Mouse (Mus musculus): ENCODE results near the gene Mthfsd. TPM values are rescaled to one million over a fixed set of nuclear protein-coding genes. Genes with fewer than 3 reads are reported as not detected.

Gene Mthfsd
- total RNA-seq, 2 experiments from 2014 or later, result 40.0 to 46.5 TPM

DNA sequence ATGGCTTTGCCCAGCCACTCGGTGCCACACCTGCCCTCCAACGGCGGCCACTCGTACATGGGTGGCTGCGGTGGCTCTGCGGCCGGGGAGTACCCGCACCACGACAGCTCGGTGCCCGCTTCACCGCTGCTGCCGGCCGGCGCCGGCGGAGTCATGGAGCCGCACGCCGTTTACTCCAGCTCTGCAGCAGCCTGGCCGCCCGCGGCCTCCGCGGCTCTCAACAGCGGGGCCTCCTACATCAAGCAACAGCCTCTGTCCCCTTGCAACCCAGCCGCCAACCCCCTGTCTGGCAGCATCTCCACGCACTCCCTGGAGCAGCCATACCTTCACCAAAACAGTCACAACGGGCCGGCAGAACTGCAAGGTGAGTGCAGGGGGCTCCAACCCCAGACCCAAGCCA lies 23.2 kb downstream of the Mthfsd start:
- no peak for TF ChIP-seq CTCF (IDR thresholded peaks at IDR 0.05)
- Histone ChIP-seq H3K4me3 (peak overlapping the region; percentile 48), H3K27ac (no peak overlapping the region)
- DNase-seq (ENCODE audit: extremely low spot score in 1 of 2, low spot score in 2 of 2), result no peak
- intact Hi-C loops (cut with DNase I), result loop anchor here (5.0 kb wide), 1 partner anchor 188 kb away; no protein-coding TSS in a partner anchor

GRCm38 (mm10) chr8:121084210-121084951 lies 23.8 kb downstream of the Mthfsd start, which contains the start of gene Foxf1:
Gene Foxf1 (plus strand): TSS chr8:121084386.
- H3K4me3 ChIP-seq, result peak within 1 kb of the TSS; percentile 48
- DNase-seq (ENCODE audit: extremely low spot score in 1 of 2, low spot score in 2 of 2), result no peak
- peak within 1 kb of the TSS; percentile 15; the same call in 1 of the 2 replicates for H3K27ac ChIP-seq
- no peak for TF ChIP-seq CTCF (IDR thresholded peaks at IDR 0.05)
- intact Hi-C loops (cut with DNase I), result no loop called here

DNA sequence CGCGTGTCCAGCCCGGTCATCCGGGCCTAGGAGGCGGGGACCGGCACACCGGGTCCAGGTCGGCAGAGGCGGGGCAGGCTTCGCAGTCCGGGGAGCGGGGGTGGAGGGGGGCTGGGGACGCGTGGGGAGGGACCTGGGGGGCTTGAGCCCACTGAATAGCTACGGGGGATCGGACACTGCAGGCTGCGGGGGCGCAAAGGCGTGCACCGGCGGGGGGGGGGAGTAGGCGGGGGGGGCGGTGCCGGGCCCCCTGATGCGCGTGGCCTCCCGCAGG lies 24.3 kb downstream of the Mthfsd start:
- Histone ChIP-seq H3K4me3 (peak overlapping the region; percentile 48), H3K27ac (no peak overlapping the region)
- TF ChIP-seq CTCF (IDR thresholded peaks at IDR 0.05), result no peak
- DNase-seq (ENCODE audit: extremely low spot score in 1 of 2, low spot score in 2 of 2), result no peak
- intact Hi-C loops (cut with DNase I), result no loop called here

DNA sequence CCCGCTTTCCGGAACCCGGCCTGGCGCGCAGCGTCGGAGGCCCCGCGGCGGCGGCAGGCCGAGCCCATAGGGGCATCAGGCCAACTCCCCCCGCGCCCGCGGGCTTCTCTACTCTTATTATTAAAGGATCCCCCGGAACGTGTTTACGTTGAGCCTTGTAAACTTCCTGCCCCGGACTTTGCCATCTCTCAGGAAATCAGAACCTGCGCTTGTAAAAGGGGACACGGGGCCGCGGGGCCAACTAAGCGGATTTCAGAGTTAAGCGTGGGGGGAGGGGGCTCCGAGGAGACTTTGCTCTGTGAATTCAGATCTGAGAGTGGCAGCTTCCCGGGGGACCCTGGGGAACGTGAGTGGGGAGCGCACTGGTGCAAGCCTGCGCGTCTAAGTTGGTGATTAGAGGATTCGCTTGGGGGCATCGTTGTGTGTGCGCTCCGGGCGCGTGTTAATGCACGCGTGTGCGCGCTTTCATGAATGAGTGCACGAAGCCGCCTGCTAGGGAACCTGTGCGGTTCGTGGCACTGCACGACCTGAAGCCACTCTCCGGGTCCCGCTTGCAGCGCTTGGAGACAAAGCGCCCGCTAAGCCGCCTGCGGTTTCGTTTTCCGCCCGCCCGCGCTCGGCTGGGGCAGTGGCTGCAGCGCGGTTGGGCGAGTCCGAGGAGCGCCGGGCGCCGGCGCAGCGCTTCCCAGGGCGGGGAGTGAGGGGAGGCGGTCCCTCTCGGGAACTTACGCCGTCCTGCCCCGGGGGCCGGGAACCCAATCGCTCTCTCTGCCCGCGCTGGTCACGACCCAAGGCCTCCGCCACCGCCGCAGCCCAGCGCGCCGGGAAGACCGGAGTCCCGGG lies 24.9 kb downstream of the Mthfsd start:
- H3K27ac ChIP-seq, result peak overlapping the region; percentile 15; the same call in 1 of the 2 replicates
- TF ChIP-seq CTCF (IDR thresholded peaks at IDR 0.05), result no peak
- intact Hi-C loops (cut with DNase I), result no loop called here
- DNase-seq (ENCODE audit: extremely low spot score in 1 of 2, low spot score in 2 of 2), result no peak
- H3K4me3 ChIP-seq, result peak overlapping the region; percentile 48

GRCm38 (mm10) chr8:121082218-121083092 lies 25.7 kb downstream of the Mthfsd start:
- intact Hi-C loops (cut with DNase I), result no loop called here
- H3K4me3 ChIP-seq, result peak overlapping the region; percentile 48; the same call in 1 of the 2 replicates
- no peak for TF ChIP-seq CTCF (IDR thresholded peaks at IDR 0.05)

GRCm38 (mm10) chr8:121081398-121081797 lies 26.8 kb downstream of the Mthfsd start:
- no peak overlapping the region for H3K27ac ChIP-seq
- TF ChIP-seq CTCF (IDR thresholded peaks at IDR 0.05), result no peak
- intact Hi-C loops (cut with DNase I), result no loop called here

More at GRCm38 (mm10) chr8:121082218-121083092, 25.7 kb downstream of the Mthfsd start:
- no peak overlapping the region for H3K27ac ChIP-seq
- no peak for DNase-seq (ENCODE audit: extremely low spot score in 1 of 2, low spot score in 2 of 2)

DNA sequence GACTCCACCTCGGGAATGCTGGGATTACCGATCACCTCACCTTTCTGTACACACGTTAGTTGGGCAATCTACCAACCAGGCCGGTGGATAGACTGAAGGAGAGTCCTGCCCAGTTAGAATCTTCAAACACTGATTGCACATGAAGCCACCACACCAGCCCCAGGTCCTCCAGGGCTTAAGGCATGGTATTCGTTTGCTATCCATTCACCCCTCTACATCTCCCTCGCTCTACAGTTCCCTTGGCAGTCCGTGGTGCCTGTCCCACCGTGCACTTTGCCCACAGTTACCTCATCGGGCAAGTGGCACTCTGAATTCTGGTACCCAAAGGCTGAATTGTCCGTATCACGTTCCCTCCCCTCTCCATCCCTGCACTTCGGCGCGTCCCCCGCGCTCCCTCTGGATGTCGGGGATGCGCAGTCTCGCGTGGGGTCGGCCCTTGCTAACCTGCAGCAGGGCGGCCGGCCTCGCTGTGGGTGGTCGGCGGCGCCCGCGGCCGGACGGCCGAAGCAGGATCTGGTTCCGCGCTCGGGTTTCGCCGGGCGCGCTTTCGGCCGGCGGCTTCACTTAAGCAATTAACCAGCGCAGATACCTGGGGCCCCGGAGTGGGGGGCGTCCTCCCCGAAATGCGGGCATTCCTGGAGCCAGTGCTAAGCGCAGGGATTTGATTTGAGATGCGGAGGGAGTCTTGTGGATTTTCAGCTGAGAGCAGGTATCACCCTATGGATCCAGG lies 27.7 kb downstream of the Mthfsd start:
- intact Hi-C loops (cut with DNase I), result no loop called here
- H3K27ac ChIP-seq, result no peak overlapping the region
- no peak for TF ChIP-seq CTCF (IDR thresholded peaks at IDR 0.05)
- DNase-seq (ENCODE audit: extremely low spot score in 1 of 2, low spot score in 2 of 2), result no peak
- H3K4me3 ChIP-seq, result no peak overlapping the region

More at GRCm38 (mm10) chr8:121081398-121081797, 26.8 kb downstream of the Mthfsd start:
- no peak overlapping the region for H3K4me3 ChIP-seq
- no peak for DNase-seq (ENCODE audit: extremely low spot score in 1 of 2, low spot score in 2 of 2)

- TF ChIP-seq CTCF (IDR thresholded peaks at IDR 0.05), result no peak
Measured at GRCm38 (mm10) chr8:121079944-121080343, 28.2 kb downstream of the Mthfsd start.

DNA sequence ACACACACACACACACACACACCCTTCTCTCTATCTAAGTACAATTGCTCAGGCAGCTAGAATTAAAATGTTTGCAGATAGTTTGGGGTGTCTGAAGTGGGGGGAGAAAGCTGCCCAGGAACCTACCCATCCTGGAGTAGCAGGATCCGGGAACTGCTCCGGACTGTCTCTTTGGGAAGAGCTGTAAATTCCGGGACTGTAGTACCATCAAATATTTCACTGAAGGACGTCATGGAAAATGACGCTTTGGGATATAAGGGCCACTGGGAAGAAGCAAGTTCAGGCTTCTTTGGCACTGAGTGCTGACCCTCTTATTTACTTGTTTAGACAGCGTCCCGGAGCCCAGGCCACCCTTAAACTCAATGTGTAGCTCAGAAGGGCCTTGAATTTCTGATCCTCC lies 29.0 kb downstream of the Mthfsd start:
- no peak overlapping the region for H3K27ac ChIP-seq
- H3K4me3 ChIP-seq, result no peak overlapping the region
- no peak for TF ChIP-seq CTCF (IDR thresholded peaks at IDR 0.05)
- intact Hi-C loops (cut with DNase I), result loop anchor here (5.0 kb wide), 1 partner anchor 192 kb away; no protein-coding TSS in a partner anchor
- DNase-seq (ENCODE audit: extremely low spot score in 1 of 2, low spot score in 2 of 2), result no peak

More at GRCm38 (mm10) chr8:121079944-121080343, 28.2 kb downstream of the Mthfsd start:
- no peak overlapping the region for H3K4me3 ChIP-seq
- H3K27ac ChIP-seq, result no peak overlapping the region
- intact Hi-C loops (cut with DNase I), result loop anchor here (5.0 kb wide), 1 partner anchor 193 kb away; no protein-coding TSS in a partner anchor
- DNase-seq (ENCODE audit: extremely low spot score in 1 of 2, low spot score in 2 of 2), result no peak

DNA sequence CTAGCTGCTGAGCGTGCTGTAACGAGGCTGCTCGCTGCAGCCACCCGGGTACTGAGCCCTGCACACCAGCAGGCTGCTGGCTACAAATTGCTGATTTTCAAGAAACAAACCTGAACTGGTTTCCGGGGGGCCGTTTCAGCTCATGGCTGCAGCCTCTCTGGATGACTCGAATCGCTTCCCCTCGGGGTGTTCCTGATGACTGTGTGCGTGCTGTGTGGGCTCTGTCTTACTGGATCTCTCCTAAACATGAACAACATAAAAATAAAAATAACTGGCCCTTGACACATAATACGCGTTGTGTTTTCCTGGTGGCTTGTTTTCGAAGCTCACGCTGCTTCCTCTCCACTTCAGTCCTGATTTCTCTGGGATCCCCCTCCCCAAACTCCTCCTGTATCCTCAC lies 29.5 kb downstream of the Mthfsd start:
- intact Hi-C loops (cut with DNase I), result loop anchor here (5.0 kb wide), 1 partner anchor 191 kb away; no protein-coding TSS in a partner anchor
- no peak for DNase-seq (ENCODE audit: extremely low spot score in 1 of 2, low spot score in 2 of 2)
- TF ChIP-seq CTCF (IDR thresholded peaks at IDR 0.05), result no peak
- Histone ChIP-seq H3K4me3 (no peak overlapping the region), H3K27ac (no peak overlapping the region)

GRCm38 (mm10) chr8:121076555-121076954 lies 31.6 kb downstream of the Mthfsd start:
- no peak overlapping the region for H3K27ac ChIP-seq
- no peak for DNase-seq (ENCODE audit: extremely low spot score in 1 of 2, low spot score in 2 of 2)
- H3K4me3 ChIP-seq, result no peak overlapping the region
- intact Hi-C loops (cut with DNase I), result loop anchor here (5.0 kb wide), 1 partner anchor 189 kb away; no protein-coding TSS in a partner anchor
- no peak for TF ChIP-seq CTCF (IDR thresholded peaks at IDR 0.05)
